Mouse (Mus musculus): ENCODE data around the gene Usp53.

GRCm38 (mm10) chr3:122983849-122984248, 461 bp downstream of the Usp53 start:
- TF ChIP-seq CTCF (IDR thresholded peaks at IDR 0.05; ENCODE audit: low read depth, low read length) = no peak
- no peak for TF ChIP-seq TAL1 (conservative IDR thresholded peaks at IDR 0.05; ENCODE audit: low read depth, low read length)
- TF ChIP-seq GATA1 (IDR thresholded peaks at IDR 0.05; ENCODE audit: borderline replicate concordance, low read length) = no peak
- TF ChIP-seq GATA2 (IDR thresholded peaks at IDR 0.05; ENCODE audit: borderline replicate concordance, low read depth, low read length) = no peak
- TF ChIP-seq POLR2AphosphoS5 (IDR thresholded peaks at IDR 0.05; ENCODE audit: insufficient replicate concordance, low read depth, low read length) = no peak

All from G1E (cell line).